Mouse (Mus musculus): ENCODE results near the gene Chil1.

The Chil1 gene

DNA sequence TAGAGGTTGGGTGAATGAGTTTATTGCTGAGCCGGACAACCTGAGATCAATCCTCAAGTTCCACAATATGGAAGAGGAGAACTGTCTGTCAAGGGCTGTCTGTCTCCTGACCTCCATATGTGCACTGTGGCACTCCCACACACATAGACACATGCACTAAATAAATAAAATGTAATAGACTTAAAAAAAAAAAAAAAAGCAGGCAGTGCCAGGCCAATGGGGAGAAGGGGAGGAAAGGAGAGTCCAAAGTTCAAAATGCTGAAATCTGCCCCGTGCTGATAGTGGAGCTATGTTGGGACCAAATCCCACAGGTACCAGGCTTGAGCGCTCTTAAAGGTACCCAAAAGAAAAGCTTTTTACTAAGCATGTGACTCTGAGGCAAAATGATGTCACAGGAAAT, 55.5 kb downstream of the Chil1 start:
- Histone ChIP-seq H3K9me3 (ENCODE audit: low read length) (no peaks in the 10 kb centered on the region), H3K27me3 (ENCODE audit: insufficient read depth, low read length) (peaks cover 96% of the 10 kb centered on the region), H3K4me1 (replicated peaks; ENCODE audit: low read depth, low read length) (peaks cover 38% of the 10 kb centered on the region), H3K4me3 (replicated peaks; ENCODE audit: low read length) (no peak overlapping the region), H3K36me3 (ENCODE audit: insufficient read depth, low read length) (no peaks in the 10 kb centered on the region)
- TF ChIP-seq CTCF (conservative IDR thresholded peaks at IDR 0.05; ENCODE audit: low read length) (no peak), POU5F1 (IDR thresholded peaks at IDR 0.05; ENCODE audit: borderline replicate concordance, low read length) (no peak), NANOG (IDR thresholded peaks at IDR 0.05; ENCODE audit: borderline replicate concordance, low read length) (no peak)

Measured in E14TG2a.4 (cell line).